Mouse (Mus musculus): ENCODE measurements around the gene Ppara. TPM values are rescaled to one million over a fixed set of nuclear protein-coding genes. Genes with fewer than 3 reads are reported as not detected.

Gene Ppara
- polyA plus RNA-seq, 1 experiment from 2014 or later = 5.1 TPM

DNA sequence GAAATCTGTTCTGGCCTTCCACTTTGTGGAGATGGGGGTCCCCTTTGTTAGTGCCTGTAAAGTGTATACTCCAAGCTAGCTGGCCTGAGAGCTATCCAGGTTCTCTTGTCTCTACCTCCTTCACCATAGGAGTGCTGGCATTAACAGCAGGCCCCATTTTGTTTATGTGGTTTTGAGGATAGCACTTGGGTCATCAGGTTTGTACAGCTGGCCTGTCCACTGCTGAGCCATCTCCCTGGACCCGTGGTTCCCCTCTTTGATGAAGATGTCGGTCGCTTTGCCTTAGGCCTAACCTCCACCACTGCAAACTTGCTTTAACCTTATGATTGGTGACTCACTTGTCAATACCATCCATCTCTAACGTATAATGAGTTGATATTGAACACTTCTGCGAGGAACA, 13.2 kb downstream of the Ppara start:
- Histone ChIP-seq H3K9me3 (ENCODE audit: low read length) (no peaks in the 10 kb centered on the region), H3K9ac (replicated peaks; ENCODE audit: low read length) (no peak overlapping the region), H3K27ac (ENCODE audit: low read length) (no peak overlapping the region), H3K27me3 (ENCODE audit: insufficient read depth, low read length) (no peaks in the 10 kb centered on the region), H3K4me3 (ENCODE audit: low read length) (no peak overlapping the region), H3K4me1 (ENCODE audit: insufficient read depth, low read length) (no peaks in the 10 kb centered on the region), H3K36me3 (ENCODE audit: insufficient read depth, low read length) (no peaks in the 10 kb centered on the region), H3K4me2 (replicated peaks; ENCODE audit: low read depth, low read length) (no peak overlapping the region)
- ATAC-seq (ENCODE audit: low FRiP score, low TSS enrichment) = no peak
- WGBS = 87% methylated on average over 5 of the region's 5 CpGs

DNA sequence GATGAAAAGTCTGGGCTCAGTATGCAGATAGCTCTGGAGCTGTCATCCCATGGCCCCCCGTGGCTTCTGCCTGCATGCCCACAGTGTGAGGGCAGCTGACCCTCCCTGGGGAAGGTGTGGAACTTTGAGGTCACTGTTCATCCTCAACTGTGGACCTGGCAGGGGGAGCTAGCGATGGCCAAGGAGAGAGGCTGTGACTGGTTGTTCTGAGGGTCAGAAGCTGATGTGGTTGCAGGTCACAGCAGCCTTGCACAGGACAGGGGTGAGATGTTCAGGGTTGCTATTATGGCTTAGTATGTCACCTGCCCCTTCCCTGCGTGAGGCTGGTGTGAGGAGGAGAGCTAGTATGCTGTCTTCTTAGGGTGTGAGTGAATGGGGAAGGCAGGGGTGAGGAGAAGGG, 13.7 kb downstream of the Ppara start:
- no peak overlapping the region for H3K4me3 ChIP-seq (ENCODE audit: low read length)
- no peaks in the 10 kb centered on the region for H3K27me3 ChIP-seq (ENCODE audit: insufficient read depth, low read length)
- H3K36me3 ChIP-seq (ENCODE audit: insufficient read depth, low read length) = no peaks in the 10 kb centered on the region
- 76% methylated on average over 3 of the region's 3 CpGs for WGBS
- no peak overlapping the region for H3K27ac ChIP-seq (ENCODE audit: low read length)
- no peaks in the 10 kb centered on the region for H3K4me1 ChIP-seq (ENCODE audit: insufficient read depth, low read length)
- H3K4me2 ChIP-seq (replicated peaks; ENCODE audit: low read depth, low read length) = no peak overlapping the region
- no peaks in the 10 kb centered on the region for H3K9me3 ChIP-seq (ENCODE audit: low read length)
- no peak for ATAC-seq (ENCODE audit: low FRiP score, low TSS enrichment)
- H3K9ac ChIP-seq (replicated peaks; ENCODE audit: low read length) = no peak overlapping the region

DNA sequence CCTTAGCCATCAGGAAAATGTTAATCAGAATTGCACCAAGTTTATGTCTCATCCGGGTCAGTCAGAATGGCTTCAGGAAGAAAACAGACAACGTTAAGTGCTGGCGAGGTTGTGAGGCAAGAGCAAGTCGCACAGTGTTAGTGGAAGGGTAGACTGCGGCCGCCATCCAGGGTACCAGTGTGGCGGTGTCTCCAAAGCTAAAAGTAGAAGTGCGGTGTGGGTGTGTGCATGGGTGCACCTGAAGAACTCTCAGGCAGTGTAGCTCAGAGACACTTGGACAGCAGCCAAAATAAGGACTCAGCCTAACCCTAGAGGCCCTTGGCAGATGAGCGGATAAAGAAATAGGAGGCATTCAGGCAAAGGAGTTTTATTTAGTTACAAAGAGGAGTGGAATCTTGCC, 14.4 kb downstream of the Ppara start:
- Histone ChIP-seq H3K36me3 (ENCODE audit: insufficient read depth, low read length) (no peaks in the 10 kb centered on the region), H3K4me2 (replicated peaks; ENCODE audit: low read depth, low read length) (no peak overlapping the region), H3K9ac (replicated peaks; ENCODE audit: low read length) (no peak overlapping the region), H3K27ac (ENCODE audit: low read length) (no peak overlapping the region), H3K9me3 (ENCODE audit: low read length) (no peaks in the 10 kb centered on the region), H3K4me1 (ENCODE audit: insufficient read depth, low read length) (no peaks in the 10 kb centered on the region), H3K27me3 (ENCODE audit: insufficient read depth, low read length) (no peaks in the 10 kb centered on the region), H3K4me3 (ENCODE audit: low read length) (no peak overlapping the region)
- no peak for ATAC-seq (ENCODE audit: low FRiP score, low TSS enrichment)
- WGBS = 92% methylated on average over 9 of the region's 9 CpGs

DNA sequence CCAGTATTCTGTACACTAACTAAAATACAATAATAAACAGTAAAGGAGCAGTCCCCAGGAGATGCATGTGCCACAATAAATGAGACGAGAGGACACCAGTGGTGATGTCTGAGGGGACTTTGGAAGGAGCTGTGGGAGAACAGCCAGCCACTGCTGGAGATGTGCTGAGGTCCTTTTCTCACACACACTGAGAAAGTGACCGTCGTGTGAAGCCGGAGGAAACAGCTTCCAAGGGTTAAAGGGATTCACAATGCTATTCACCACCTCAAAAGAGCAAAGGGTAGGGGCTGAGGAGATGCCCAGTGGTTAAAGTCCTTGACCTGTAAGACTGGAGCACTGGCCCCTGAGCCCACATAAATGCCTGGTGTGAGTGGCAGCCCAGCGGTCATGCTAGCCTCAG, 15.3 kb downstream of the Ppara start:
- Histone ChIP-seq H3K4me1 (ENCODE audit: insufficient read depth, low read length) (no peaks in the 10 kb centered on the region), H3K9me3 (ENCODE audit: low read length) (no peaks in the 10 kb centered on the region), H3K36me3 (ENCODE audit: insufficient read depth, low read length) (no peaks in the 10 kb centered on the region), H3K9ac (replicated peaks; ENCODE audit: low read length) (no peak overlapping the region), H3K27me3 (ENCODE audit: insufficient read depth, low read length) (no peaks in the 10 kb centered on the region), H3K4me3 (ENCODE audit: low read length) (no peak overlapping the region), H3K27ac (ENCODE audit: low read length) (no peak overlapping the region), H3K4me2 (replicated peaks; ENCODE audit: low read depth, low read length) (no peak overlapping the region)
- no peak for ATAC-seq (ENCODE audit: low FRiP score, low TSS enrichment)
- 82% methylated on average over 5 of the region's 5 CpGs for WGBS

DNA sequence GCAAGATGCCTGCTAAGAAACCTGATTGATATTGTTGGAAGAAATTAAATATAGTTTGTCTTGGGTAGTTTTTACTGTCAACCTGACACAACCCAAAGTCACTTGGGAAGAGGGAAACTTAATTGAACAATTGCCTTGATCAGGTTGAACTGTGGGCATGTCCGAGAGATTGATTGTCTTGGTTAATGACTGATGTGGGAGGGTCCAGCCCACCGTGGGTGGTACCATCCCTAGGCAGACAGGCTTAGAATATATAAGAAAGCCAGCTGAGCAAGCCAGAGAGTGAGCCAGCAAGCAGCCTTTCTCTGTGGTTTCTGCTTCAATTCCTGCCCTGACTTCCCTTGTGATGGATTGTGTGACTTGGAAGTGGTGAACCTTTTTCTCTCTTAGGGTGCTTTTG, 17.9 kb downstream of the Ppara start:
- Histone ChIP-seq H3K27ac (ENCODE audit: low read length) (no peak overlapping the region), H3K9me3 (ENCODE audit: low read length) (peaks cover 5% of the 10 kb centered on the region), H3K4me1 (ENCODE audit: insufficient read depth, low read length) (no peaks in the 10 kb centered on the region), H3K9ac (replicated peaks; ENCODE audit: low read length) (no peak overlapping the region), H3K4me3 (ENCODE audit: low read length) (no peak overlapping the region), H3K27me3 (ENCODE audit: insufficient read depth, low read length) (no peaks in the 10 kb centered on the region), H3K36me3 (ENCODE audit: insufficient read depth, low read length) (no peaks in the 10 kb centered on the region), H3K4me2 (replicated peaks; ENCODE audit: low read depth, low read length) (no peak overlapping the region)
- 66% methylated on average over 2 of the region's 2 CpGs for WGBS
- no peak for ATAC-seq (ENCODE audit: low FRiP score, low TSS enrichment)

DNA sequence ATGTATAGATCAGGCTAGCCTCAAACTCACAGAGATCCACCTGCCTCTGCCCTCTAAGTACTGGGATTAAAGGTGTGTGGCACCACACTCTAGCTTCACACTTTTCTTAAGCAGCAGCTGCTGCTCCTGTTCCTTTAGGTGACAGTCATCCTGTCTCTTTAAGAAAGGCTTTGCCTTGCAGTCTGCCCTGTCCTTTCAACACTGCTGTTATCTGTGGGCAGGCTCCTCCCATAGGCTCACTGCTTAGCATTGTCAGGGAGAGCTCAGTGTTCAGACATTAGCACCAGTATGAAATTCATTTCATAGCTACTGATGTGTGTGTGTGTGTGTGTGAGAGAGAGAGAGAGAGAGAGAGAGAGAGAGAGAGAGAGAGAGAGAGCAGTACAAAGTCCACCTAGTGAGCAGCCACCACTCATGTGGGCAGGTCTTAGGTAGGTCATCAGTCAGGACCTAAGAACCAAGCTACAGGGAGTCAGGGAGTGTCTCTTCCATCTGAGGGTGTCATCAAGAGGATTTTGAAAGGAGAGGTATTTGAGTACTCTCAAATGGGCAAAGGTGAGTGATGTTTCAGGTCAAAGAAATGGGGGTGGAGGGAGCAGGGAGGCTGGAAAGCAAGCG, 19.4 kb downstream of the Ppara start:
- Histone ChIP-seq H3K4me2 (replicated peaks; ENCODE audit: low read depth, low read length) (no peak overlapping the region), H3K4me3 (ENCODE audit: low read length) (no peak overlapping the region), H3K9ac (replicated peaks; ENCODE audit: low read length) (no peak overlapping the region), H3K27ac (ENCODE audit: low read length) (no peak overlapping the region), H3K36me3 (ENCODE audit: insufficient read depth, low read length) (no peaks in the 10 kb centered on the region), H3K27me3 (ENCODE audit: insufficient read depth, low read length) (no peaks in the 10 kb centered on the region), H3K4me1 (ENCODE audit: insufficient read depth, low read length) (no peaks in the 10 kb centered on the region), H3K9me3 (ENCODE audit: low read length) (peaks cover 11% of the 10 kb centered on the region)
- no peak for ATAC-seq (ENCODE audit: low FRiP score, low TSS enrichment)
- WGBS = 90% methylated on average over 1 of the region's 1 CpGs

DNA sequence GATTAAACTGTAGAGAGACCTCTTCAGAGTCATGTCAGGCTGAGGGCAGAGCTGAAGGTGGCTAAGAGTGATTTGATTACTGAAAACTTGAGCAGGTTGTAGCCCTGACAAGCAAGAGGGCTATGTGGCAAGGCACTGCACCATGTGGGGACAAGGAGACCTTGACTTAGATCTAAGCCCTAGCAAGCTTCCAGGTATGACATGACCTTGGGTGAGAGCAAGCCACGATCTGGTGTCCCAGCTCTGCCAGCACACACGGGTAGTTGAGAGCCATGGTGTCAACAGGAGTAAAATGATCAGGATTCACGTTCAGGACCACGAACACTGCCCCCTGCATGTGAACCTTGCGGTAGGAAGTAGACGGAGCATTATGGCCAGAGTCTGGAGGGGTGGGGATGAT, 20.4 kb downstream of the Ppara start:
- Histone ChIP-seq H3K36me3 (ENCODE audit: insufficient read depth, low read length) (no peaks in the 10 kb centered on the region), H3K27ac (ENCODE audit: low read length) (no peak overlapping the region), H3K4me1 (ENCODE audit: insufficient read depth, low read length) (no peaks in the 10 kb centered on the region), H3K27me3 (ENCODE audit: insufficient read depth, low read length) (no peaks in the 10 kb centered on the region), H3K9ac (replicated peaks; ENCODE audit: low read length) (no peak overlapping the region), H3K4me2 (replicated peaks; ENCODE audit: low read depth, low read length) (no peak overlapping the region), H3K9me3 (ENCODE audit: low read length) (peaks cover 13% of the 10 kb centered on the region), H3K4me3 (ENCODE audit: low read length) (no peak overlapping the region)
- WGBS = 62% methylated on average over 6 of the region's 6 CpGs
- ATAC-seq (ENCODE audit: low FRiP score, low TSS enrichment) = no peak

DNA sequence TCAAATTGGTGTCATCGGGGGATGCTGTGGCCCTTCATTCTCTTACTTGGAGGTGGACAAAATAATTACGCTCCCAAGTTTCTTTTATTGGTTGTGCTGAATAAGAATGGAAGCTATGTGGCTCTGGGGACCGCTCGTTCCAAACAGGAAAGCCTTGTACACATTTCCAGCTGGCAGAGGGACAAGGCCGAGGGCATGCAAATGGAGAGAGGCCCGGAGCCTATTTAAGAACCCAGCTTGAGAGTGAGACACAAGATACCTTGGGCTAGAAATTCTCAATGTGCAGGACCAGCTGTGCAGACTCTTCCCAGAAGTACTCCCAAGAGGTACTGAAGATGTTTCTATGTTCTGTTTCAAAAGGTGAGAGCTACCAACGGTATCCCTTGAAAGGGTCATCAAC, 21.8 kb downstream of the Ppara start:
- 92% methylated on average over 7 of the region's 7 CpGs for WGBS

DNA sequence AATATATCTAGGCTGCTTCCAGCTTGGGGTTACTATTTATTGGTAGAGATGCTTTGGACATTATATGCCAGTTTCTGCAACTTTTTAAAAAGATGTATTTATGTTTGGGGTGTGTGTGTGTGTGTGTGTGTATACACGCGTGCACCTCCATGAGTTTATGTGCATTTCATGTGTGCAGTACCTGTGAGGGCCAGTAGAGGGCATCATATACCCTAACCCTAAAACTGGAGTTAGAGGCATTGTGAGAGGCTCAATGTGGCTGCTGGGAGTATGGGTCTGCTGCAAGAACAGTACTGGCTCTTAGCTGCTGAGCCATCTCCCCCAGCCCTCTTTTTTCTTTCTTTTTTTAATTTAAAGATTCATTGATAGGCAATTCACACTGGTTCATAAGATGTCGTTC, 23.0 kb downstream of the Ppara start:
- Histone ChIP-seq H3K27me3 (ENCODE audit: insufficient read depth, low read length) (no peaks in the 10 kb centered on the region), H3K27ac (ENCODE audit: low read length) (no peak overlapping the region), H3K36me3 (ENCODE audit: insufficient read depth, low read length) (no peaks in the 10 kb centered on the region), H3K4me3 (ENCODE audit: low read length) (no peak overlapping the region), H3K9ac (replicated peaks; ENCODE audit: low read length) (no peak overlapping the region), H3K4me1 (ENCODE audit: insufficient read depth, low read length) (no peaks in the 10 kb centered on the region), H3K9me3 (ENCODE audit: low read length) (peaks cover 13% of the 10 kb centered on the region), H3K4me2 (replicated peaks; ENCODE audit: low read depth, low read length) (no peak overlapping the region)
- 95% methylated on average over 3 of the region's 3 CpGs for WGBS
- ATAC-seq (ENCODE audit: low FRiP score, low TSS enrichment) = no peak

More for the DNA sequence above, 21.8 kb downstream of the Ppara start:
- no peak for ATAC-seq (ENCODE audit: low FRiP score, low TSS enrichment)
- Histone ChIP-seq H3K9me3 (ENCODE audit: low read length) (peaks cover 13% of the 10 kb centered on the region), H3K4me2 (replicated peaks; ENCODE audit: low read depth, low read length) (no peak overlapping the region), H3K36me3 (ENCODE audit: insufficient read depth, low read length) (no peaks in the 10 kb centered on the region), H3K27me3 (ENCODE audit: insufficient read depth, low read length) (no peaks in the 10 kb centered on the region), H3K4me3 (ENCODE audit: low read length) (no peak overlapping the region), H3K27ac (ENCODE audit: low read length) (no peak overlapping the region), H3K4me1 (ENCODE audit: insufficient read depth, low read length) (no peaks in the 10 kb centered on the region), H3K9ac (replicated peaks; ENCODE audit: low read length) (no peak overlapping the region)

DNA sequence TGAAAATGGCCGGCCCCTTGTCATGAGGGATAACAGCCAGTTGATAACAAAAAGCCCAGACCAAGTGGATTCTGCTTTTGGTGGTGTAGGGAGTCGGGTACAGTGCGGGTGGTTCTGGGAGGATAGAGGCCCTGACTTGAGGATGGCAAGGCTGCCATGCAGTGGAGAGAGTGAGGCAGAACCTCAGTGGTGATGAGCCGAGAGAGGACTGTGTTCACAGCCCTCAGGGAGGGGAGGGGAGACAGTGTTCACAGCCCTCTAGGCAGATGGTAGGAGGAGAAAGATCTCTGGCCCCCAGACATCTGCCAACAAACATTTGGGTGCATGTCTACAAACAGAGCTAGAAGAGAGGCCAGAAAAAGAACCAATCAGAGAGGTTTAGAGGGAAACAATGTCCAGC, 28.0 kb downstream of the Ppara start:
- Histone ChIP-seq H3K27ac (ENCODE audit: low read length) (no peak overlapping the region), H3K36me3 (ENCODE audit: insufficient read depth, low read length) (no peaks in the 10 kb centered on the region), H3K9me3 (ENCODE audit: low read length) (peaks cover 7% of the 10 kb centered on the region), H3K4me3 (ENCODE audit: low read length) (no peak overlapping the region), H3K4me1 (ENCODE audit: insufficient read depth, low read length) (no peaks in the 10 kb centered on the region), H3K9ac (replicated peaks; ENCODE audit: low read length) (no peak overlapping the region), H3K27me3 (ENCODE audit: insufficient read depth, low read length) (no peaks in the 10 kb centered on the region), H3K4me2 (replicated peaks; ENCODE audit: low read depth, low read length) (no peak overlapping the region)
- 78% methylated on average over 4 of the region's 4 CpGs for WGBS
- no peak for ATAC-seq (ENCODE audit: low FRiP score, low TSS enrichment)

Measured in kidney, embryonic 16.5 days (tissue).